Mouse (Mus musculus) effector memory CD4-positive, alpha-beta T cell, adult 5 months (primary cell): Measurements from ENCODE around the gene Alg11. TPM values are rescaled to one million over a fixed set of nuclear protein-coding genes. Genes with fewer than 3 reads are reported as not detected.

Experiments used
- polyA plus RNA-seq: library from polyadenylated mRNA; unstranded; fragments of 100-300 nt; shearing (Covaris generic); gene quantifications from one replicate; pipeline ENCODE4 v1.2.1, GENCODE M21; 2017

Gene Alg11
- polyA plus RNA-seq, result 10.2 TPM

GRCm38 (mm10) chr8:22060446-22060889 lies at the start of gene Alg11:
Gene Alg11, plus strand, starts transcription at chr8:22060721.

GRCm38 (mm10) chr8:22059821-22060445 lies 588 bp upstream of the Alg11 start, which contains the start of gene Atp7b:
Gene Atp7b, minus strand, starts transcription at chr8:22060305.

Other genes starting within 250 kb of the Alg11 start
- not detected for gene Defb50, start 237.2 kb upstream of the Alg11 start, polyA plus RNA-seq
- not detected for gene Defb2, start 220.8 kb upstream of the Alg11 start, polyA plus RNA-seq
- gene Defb10, start 201.8 kb upstream of the Alg11 start, polyA plus RNA-seq, result not detected
- not detected for gene Defb9, start 175.3 kb upstream of the Alg11 start, polyA plus RNA-seq
- gene Defb11, start 154.3 kb upstream of the Alg11 start, polyA plus RNA-seq, result not detected
- gene Defb15, start 128.0 kb upstream of the Alg11 start, polyA plus RNA-seq, result not detected
- gene Defb35, start 122.4 kb upstream of the Alg11 start, polyA plus RNA-seq, result not detected
- not detected for gene Defb13, start 114.0 kb upstream of the Alg11 start, polyA plus RNA-seq
- gene Fam90a1a, start 102.0 kb upstream of the Alg11 start, polyA plus RNA-seq, result not detected
- not detected for gene Ccdc70, start 90.9 kb upstream of the Alg11 start, polyA plus RNA-seq
- 0.05 TPM for gene Atp7b, start 416 bp upstream of the Alg11 start, polyA plus RNA-seq
- not detected for gene Nek5, start 64.3 kb downstream of the Alg11 start, polyA plus RNA-seq
- gene Nek3, start 105.7 kb downstream of the Alg11 start, polyA plus RNA-seq, result 4.2 TPM
- 1.5 TPM for gene Ckap2, start 125.1 kb downstream of the Alg11 start, polyA plus RNA-seq
- 31.7 TPM for gene Vps36, start 132.1 kb downstream of the Alg11 start, polyA plus RNA-seq
- 0.56 TPM for gene Thsd1, start 166.6 kb downstream of the Alg11 start, polyA plus RNA-seq
- gene Tpte, start 222.7 kb downstream of the Alg11 start, polyA plus RNA-seq, result not detected